Mouse (Mus musculus) right cerebral cortex, postnatal 25 days (tissue): ENCODE data around the gene Mmd.
A peak's percentile ranks its signal among the peaks of the same experiment; 100 is the strongest.

Experiments
- DNase-seq: peaks from one replicate; pipeline ENCODE4 v3.0.0; 2022

Gene Mmd

DNA sequence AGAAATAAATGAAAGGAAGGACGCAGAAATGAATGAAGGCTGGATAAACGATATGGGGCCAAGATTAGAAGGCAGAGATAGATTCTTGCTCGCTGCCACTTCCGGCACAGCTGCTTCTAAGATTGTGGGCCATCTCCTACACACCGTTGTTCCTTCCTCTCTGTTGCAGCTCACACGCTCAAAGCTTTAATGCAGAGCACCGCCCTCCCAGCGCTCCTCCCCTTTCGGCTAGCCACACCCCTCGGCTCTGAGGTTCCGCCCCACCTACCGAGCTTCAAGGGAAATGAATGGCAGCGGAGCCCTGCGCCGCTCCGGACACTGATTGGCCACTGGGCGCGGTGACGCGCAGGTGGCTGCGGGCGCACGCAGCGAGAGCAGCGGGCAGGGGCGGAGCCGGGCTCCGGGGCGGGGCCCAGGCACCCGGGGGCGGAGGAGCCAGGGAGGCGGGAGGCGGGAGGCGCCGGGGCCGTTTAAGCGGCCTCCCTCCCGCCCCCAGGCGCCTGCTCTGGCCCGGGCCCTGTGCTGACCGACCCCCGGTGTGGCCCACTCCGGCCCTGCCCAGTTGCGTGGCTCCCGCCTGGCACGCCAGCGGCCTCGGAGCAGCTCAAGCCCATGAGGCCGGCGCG is at the start of gene Mmd:
Mmd (plus strand) TSS at position 432 of the 626 bp plus-strand sequence.
- DNase-seq: peak; percentile 99

DNA sequence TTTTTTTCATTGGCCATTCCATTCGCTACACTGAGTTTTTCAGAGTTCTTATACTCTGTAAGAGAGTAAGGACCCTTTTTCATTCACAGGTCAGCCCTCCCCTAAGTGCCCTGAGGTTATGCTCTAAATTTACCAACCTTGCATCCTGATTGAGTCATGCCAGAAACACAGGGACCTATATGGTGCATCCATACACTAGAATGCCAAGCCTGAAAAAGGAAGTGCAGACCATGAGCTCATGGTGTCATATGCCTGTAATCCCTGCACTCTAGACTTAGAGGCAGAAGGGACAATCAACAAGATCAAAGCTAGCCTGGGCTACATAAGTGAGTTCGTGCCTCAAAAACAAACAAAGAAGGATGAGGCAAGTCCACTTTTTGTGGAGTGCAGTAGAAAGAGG is 48.4 kb upstream of the Mmd start:
- DNase-seq: no peak

- DNase-seq: no peak
Measured at GRCm38 (mm10) chr11:90214246-90214645, 35.0 kb upstream of the Mmd start.

DNA sequence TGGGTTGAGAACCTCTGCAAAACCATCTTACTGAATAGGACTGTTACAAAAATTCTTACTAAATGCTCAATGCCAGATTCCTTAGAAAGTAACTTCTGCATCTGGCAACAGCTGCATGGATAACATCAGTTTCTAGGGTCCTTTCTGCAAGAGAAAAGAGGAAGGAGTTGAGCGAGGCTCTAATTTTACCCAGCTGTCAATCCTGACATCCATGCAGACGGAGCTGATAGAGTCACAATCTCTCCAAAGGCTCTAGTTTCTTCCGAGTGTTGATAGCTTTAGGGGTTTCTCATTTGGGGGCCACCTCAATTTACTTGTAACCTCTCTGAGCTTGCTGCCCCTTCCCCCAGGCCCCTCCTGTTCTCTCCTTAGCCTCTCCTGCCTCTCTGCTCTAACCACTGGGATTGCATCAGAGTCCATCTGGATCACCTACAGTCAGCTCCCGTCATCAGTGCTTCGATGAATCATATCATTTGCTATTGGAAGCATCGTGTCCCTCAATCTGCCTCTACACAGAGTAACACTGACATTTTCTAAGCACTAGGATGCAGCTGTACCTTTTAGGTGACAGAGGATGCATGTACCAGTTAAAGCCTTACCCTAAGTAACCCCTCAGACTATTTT is 29.1 kb upstream of the Mmd start:
- no peak for DNase-seq

GRCm38 (mm10) chr11:90220750-90221149 is 28.5 kb upstream of the Mmd start:
- DNase-seq: no peak

GRCm38 (mm10) chr11:90224914-90225470 is 24.3 kb upstream of the Mmd start:
- DNase-seq: no peak

DNA sequence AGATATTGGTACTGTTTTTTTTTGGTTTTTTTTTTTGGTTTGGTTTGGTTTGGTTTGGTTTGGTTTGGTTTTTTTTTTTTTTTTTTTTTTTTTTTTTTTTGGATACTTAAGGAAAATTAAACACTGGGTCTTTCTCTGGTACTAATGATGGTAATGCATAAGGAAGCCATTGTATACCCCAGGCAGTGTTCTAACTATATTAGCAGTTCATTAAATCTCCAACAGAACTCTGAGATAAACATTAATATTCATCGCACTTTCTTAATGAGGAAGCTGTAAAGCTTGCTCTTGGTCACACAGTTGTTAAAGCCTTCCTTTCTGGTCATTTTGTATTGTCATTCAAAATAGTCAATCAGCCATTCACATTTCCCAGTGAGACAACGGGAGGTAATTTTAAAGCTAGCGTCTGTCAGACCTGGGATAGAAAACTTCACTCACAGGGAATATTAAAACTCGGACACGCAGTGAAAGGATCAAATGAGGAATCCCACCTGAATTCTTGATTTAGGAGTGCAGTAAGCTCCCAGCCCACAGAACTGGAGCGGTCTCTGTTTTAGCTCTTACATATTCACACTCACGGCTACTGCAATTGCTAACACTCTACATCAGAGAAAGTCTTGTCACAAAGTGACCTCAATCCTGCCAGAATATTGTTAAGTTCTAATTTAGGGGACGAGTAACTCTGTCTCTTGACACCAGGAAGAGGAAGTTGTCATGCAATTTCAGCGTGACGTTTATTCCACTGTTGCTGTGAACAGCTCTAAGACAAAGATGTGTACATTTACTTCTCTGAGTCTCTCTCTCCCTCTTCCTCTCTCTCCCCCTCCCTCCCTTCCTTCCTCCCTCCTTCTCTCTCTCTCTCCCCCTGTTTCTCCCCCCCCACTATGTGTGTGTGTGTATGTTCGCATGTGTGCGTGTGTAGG is 22.0 kb upstream of the Mmd start:
- DNase-seq: no peak

GRCm38 (mm10) chr11:90228251-90228949 is 20.9 kb upstream of the Mmd start:
- DNase-seq: no peak

DNA sequence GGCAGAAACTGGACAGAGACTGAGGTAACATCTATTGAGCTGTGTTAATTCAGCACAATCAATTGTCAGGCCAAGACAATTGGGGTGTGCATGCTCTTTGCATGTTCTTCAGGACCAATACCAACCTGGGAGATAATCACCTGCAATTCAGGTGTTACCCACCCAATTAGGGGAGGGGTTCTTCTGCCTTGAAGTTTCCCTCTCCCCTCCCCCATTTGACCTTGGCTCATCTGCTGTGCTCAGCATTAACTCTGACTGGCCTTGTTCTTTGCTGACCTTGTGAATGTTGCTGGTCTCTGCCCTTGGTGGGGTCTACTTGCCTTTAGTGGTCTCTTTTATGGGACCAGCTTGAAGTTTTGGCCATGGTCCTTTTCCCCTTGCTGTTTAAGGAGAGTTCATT is 19.5 kb upstream of the Mmd start:
- no peak for DNase-seq

DNA sequence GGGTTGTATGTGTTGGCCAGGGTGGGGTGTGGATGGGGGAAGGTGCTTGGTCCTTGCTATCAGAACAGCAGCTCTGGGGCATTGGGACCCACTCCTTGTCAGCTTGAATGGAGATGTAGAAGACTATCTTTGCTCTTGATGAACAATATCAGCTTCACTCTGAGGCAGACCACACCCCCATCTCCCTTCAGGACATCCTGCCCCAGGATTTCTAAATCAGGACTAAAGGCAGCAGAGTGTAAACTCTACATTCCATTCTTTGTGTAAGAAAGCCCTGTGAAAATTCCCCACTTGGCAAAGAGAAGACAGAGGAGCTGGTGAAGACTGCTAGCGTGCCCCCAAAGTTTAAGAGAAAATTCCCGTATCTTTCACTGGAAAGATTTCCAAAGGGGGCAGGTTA is 18.6 kb upstream of the Mmd start:
- DNase-seq: no peak

GRCm38 (mm10) chr11:90231631-90232030 is 17.6 kb upstream of the Mmd start:
- DNase-seq: no peak

DNA sequence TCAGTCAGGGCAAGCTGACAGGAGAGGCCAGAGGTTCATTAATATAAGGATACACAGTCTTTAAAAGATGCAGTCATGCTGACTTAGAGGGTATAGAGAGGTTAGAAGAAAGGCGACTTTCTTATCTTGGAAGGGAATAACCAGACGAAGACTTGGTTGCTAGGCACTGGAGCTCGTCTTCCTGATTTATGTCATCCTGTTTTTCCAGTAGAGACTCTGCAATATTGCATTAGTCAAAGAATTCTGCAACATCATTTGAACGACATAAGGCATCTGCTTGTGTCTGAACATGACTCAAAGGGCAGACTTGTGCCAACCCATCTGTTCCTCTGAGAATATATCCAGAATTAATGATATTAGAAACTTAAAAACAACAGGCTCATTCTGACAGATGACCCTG is 16.6 kb upstream of the Mmd start:
- DNase-seq: no peak

GRCm38 (mm10) chr11:90235221-90235620 is 14.0 kb upstream of the Mmd start:
- no peak for DNase-seq

GRCm38 (mm10) chr11:90237616-90238015 is 11.6 kb upstream of the Mmd start:
- no peak for DNase-seq

- no peak for DNase-seq
Measured at GRCm38 (mm10) chr11:90238657-90239056, 10.6 kb upstream of the Mmd start.

DNA sequence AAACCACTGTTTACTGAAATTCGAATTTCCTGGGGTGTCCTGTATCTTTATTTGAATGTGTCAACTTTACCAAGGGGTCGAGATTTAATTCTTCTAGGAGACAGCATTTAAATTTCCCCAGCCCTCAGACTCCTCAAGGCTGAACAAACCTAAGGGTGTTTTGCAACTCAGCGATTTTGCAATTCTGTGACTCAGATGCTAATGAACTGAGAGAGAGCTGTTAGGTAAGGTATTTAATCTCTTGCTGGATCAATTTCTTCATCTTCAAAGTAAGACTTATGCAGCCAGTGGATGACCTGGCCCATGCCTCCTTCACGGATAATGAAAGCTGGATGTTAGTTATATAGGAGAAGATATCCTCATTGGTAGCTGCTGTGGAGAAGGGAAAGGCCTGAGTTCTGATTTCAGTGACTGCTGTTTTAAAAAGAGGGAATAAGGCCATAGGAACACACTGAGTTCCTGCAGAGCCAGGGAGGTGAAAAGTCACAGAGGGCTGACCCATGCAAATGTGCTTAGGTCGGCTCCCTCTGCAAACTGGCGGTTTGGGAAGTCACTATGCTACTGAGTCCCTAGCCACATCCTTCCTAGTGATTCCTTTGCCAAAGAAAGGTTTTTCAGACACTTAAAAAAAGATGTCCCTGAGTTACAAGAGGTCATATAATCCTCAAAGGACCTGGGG is 8.5 kb upstream of the Mmd start:
- no peak for DNase-seq

GRCm38 (mm10) chr11:90241874-90242273 is 7.4 kb upstream of the Mmd start:
- DNase-seq: no peak

- no peak for DNase-seq
Measured at GRCm38 (mm10) chr11:90243300-90243699, 6.0 kb upstream of the Mmd start.

- DNase-seq: no peak
Measured at GRCm38 (mm10) chr11:90245630-90246029, 3.6 kb upstream of the Mmd start.

DNA sequence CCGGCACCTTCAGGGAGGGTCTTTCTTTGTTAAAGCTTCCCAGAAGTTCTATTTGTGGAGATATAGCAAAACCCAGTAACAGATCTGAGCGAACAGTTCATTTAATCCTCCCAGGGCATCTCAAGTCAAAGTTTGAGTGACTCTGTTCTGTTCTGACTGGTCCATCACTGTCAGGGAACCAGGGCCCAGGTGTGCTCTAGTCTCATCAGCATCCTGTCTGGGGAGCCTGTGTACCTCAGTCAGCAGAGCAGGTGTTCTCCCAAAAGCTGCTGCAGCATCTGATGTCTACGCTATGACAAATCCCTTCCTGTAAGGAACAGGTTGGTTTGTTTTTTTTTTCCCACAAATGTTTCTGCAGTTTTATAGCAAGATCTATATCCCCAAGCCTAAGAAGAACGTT is 2.6 kb upstream of the Mmd start:
- DNase-seq: no peak

- no peak for DNase-seq
Measured at GRCm38 (mm10) chr11:90247793-90248192, 1.5 kb upstream of the Mmd start.

GRCm38 (mm10) chr11:90249701-90250141 is 465 bp downstream of the Mmd start:
- no peak for DNase-seq
